Mouse (Mus musculus): ENCODE data around the gene C5ar1.

C5ar1 gene

DNA sequence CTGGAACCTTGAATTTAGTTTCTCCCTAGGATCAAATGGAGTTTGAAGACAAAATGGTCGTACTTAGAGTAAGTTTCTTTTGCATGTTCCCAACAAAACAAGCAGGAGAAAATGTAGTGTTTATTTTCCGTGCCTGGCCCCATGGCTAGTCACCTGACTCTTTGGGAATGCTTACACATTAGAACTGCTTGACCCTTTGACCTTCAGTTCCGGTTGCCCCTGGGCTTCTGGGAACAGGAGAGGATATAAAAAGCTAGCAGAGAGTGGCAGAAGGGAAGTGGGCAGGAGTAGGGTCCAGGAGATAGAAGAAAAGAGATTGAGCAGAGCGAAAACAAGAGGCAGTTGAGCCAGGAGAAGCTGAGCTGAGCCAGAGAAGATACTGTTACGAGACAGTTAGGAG lies 29.5 kb downstream of the C5ar1 start:
- no peak for DNase-seq (ENCODE audit: low spot score in 2 of 2)

GRCm38 (mm10) chr7:16221582-16222272 lies 37.6 kb downstream of the C5ar1 start, which contains the start of gene Dhx34:
TSS of gene Dhx34 (minus strand) at chr7:16222037.
- DNase-seq (ENCODE audit: low spot score in 2 of 2), result peak; percentile 92 to 96

- DNase-seq (ENCODE audit: low spot score in 2 of 2), result no peak
Measured at GRCm38 (mm10) chr7:16213986-16214385, 45.4 kb downstream of the C5ar1 start.

DNA sequence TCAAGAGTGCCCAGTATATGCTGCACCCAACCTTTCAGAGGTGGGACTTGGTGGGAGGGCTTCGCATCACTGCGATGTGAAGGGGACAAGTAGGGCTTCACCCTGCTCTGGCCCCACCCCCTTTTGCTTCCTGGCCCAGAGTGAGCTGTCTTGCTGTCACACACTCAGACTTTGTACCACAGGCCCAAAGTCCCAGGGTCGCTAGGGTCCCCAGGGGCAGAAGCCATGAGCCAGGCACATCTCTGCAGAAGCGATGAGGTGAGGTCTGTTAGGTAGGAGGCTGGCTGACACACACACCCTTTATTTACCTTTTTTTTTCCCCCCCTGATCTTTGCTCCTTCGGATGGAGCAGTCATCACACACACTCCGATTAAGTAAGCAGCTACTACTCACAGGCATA lies 46.1 kb downstream of the C5ar1 start:
- no peak for DNase-seq (ENCODE audit: low spot score in 2 of 2)

DNA sequence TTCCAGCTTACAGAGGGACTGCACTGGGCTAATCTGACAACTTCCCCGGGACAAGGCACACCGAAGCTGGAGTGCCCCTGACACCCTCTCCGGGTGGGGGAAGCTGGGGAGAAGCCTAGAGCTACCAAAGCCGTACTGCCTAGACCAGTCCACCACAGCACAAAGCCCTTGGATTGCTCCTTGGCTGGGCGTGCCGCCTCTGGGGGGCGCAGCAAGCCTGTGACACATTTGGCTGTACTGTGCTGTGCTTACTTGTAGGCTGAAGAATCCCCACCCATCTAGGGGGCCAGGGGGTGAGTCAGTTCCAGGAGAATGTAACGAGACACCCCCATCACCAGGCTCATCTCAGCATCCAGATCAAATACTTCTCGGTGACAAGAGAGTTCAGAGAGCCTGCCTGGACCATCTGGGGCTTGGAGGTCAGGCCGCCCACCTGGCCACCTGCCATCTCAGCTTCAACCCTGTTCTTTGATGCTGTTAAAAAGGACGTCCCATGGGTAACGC lies 48.4 kb downstream of the C5ar1 start:
- no peak for DNase-seq (ENCODE audit: low spot score in 2 of 2)

DNA sequence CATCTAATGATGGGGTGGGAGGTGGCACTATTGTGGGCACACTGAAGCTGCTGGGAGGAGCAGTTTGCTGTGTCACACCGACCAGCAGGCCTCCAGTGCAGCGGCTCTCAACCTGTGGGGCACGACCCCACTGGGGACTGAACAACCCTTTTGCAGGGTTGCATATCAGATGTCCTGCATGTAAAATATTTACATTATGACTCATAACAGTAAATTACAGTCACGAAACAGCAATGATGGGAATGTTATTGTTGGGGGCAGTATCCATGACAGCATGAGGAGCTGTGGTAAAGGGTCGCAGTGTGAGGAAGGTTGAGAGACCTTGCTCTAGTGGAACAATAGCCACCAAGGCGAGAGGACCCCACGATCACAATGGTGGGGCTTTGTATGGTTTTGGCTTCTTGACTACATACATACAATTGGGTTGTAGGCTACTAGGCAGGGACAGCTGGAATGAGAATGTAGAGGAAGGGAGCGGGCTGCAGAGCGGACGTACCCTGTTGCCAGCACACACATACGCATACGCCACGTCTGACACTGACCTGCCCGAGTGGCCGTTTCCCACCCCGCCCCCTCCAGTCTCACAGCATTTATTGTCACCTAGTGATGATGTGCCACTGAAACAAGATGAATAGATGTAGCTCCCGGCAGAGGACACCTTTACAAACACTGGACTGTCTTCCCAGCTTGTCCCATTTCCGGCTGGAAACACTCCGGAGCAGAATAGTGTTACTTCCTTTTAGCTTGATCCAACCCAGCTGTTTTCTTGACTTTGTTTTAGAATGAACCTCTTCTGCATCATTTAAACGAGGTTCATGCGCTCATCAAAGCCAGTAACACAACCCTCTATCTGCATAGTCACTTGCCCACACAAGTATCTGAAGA lies 50.3 kb downstream of the C5ar1 start:
- DNase-seq (ENCODE audit: low spot score in 2 of 2), result no peak

GRCm38 (mm10) chr7:16207496-16207895 lies 51.8 kb downstream of the C5ar1 start:
- DNase-seq (ENCODE audit: low spot score in 2 of 2), result no peak

- peak; percentile 76 to 86 for DNase-seq (ENCODE audit: low spot score in 2 of 2)
Measured at GRCm38 (mm10) chr7:16207076-16207475, 52.3 kb downstream of the C5ar1 start.

DNA sequence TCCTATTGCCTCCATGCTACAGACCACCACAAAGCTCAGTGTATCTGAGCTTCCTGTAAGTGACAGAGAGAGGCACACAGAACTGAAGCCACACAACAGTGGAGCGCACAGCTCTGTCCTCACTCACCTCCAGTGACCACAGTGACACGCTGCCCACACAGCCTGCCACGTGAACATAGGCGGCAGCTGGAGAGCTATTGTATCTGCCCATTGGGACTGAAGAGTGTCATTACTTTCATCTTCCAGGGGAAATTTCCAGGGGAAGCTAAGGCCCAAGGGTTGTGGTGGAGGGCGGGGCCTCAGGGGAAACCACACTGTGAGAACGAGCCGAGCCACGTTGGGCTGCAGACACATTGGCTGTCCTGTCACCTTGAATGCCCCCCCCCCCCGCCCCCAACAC lies 54.5 kb downstream of the C5ar1 start:
- DNase-seq (ENCODE audit: low spot score in 2 of 2), result no peak

- DNase-seq (ENCODE audit: low spot score in 2 of 2), result no peak
Measured at GRCm38 (mm10) chr7:16203505-16203903, 55.8 kb downstream of the C5ar1 start.

DNA sequence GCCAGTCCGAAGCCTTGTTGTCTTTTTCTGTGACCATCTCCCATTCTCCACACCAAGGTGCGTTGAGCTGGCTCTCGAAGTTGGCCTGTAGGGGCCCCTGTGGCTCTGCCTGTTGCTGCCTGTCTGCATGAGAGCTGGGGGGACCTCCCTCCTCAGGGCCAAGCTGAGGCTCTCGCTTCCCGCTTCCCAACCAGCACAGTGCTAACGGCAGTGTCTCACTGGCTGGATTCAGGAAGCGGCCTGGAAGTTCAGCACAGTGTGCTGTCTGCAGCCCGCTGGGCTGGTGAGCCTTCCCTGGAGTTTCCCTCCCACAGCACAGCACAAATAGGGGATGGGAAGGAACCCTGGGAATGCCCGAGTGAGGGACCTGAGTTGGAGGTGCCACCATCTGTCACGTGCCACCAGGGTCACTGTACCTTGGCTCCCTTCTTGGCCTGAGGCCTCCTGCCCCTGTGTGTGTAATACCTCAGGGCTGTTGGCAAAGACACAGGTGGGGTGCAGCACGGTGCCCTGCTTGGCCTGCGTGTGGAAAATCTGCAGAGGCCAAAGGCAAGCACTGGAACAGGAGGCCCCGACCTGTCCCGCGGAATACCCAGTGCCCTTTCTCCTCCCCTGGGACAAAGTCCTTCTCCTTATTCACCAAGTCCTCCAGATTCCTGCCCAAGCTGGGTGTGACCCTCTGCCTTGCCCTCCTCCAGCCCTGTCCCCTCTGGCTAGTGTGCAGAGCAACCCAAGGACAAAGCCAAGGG lies 56.4 kb downstream of the C5ar1 start:
- DNase-seq (ENCODE audit: low spot score in 2 of 2), result no peak

GRCm38 (mm10) chr7:16201136-16201535 lies 58.2 kb downstream of the C5ar1 start:
- DNase-seq (ENCODE audit: low spot score in 2 of 2), result peak; percentile 64 to 71

DNA sequence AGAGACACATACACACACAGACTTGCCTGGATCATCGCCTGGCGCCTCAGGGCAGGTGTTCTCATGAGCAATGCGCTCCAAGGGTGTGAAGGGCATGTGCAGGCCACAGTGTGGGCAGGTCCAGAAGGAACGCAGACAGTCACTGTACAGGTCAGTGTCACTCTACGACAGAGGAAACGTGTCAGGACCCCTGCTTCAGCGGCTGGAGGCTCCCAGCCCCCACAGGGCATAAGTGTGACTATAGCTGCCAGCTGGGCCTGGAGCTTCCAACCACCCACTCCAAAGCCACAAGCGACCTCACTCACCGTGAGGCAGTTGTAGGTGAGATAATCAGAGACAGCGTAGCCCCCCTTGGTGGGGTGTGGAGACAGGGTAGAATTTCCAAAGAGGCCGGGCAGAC lies 60.8 kb downstream of the C5ar1 start:
- DNase-seq (ENCODE audit: low spot score in 2 of 2), result peak; percentile 38 to 44

- peak; percentile 75 to 82 for DNase-seq (ENCODE audit: low spot score in 2 of 2)
Measured at GRCm38 (mm10) chr7:16197166-16197565, 62.2 kb downstream of the C5ar1 start.

Data from thymus, postnatal 10 days (tissue).